Mouse (Mus musculus) testis, postnatal 14 days (tissue): ENCODE data around the gene Cfap44.
"Not testable (repeated sequence)": the region's sequence is repeated elsewhere in the genome, so short reads cannot be mapped to it uniquely, and the experiment has no call there.

Source experiments
- DNase-seq: peaks from one replicate; pipeline ENCODE4 v3.0.0; 2021; ENCODE audit warnings: low spot score

The Cfap44 gene

DNA sequence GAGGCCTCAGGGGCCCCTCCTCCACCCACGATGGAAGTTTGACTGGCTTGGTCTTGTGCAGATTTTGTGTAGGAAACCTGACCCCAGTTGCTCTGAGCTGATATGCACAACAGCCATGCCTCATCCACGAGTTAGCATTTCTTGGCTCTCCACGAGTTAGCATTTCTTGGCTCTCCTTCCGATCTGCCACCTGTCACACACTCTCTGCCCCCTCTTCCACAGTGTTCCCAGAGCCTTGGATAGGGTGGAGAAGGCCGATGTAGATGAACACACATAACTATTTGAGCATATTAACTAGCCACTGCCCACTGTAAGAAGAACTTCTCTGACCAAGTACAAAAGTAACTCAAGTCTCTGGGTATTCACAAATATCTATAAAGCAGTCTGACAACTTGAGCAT is 33.9 kb downstream of the Cfap44 start:
- no peak for DNase-seq

DNA sequence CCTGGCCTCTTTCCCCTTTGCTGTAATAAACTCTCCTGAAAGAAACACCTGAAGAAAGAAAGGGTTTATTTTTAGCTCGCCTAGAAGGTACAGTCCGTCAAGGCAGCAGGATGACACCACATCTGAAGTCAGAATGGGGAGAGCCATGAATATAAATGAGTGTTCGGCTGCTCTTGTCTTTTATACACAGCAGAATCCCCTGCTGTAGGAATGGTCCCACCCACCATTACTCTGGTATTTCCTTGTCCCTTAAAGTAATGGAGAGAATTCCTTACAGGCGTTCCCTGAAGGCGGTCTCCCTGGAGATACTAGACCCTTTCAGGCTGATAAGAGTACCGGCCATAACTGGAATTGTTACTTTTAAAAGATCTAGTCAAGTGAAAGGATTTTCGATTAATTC is 35.4 kb downstream of the Cfap44 start:
- no peak for DNase-seq

DNA sequence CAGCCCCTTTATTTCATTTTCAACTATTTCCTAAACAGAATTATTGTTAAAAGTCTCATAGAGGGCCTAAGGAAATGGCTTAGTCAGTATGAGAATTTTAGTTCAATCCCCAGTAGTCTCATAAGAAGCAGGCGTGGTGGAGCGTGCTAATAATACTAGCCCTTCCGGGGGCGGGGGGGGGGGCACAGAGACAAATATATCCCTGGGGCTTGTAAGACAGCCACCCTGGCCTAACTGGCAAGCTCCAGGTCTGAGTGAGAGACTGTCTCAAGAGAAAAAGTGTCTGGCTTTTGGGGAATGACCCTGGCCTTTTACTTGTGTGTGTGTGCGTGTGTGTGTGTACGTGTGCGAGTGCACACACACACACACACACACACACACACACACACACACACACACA is 40.3 kb downstream of the Cfap44 start:
- DNase-seq, result no peak

DNA sequence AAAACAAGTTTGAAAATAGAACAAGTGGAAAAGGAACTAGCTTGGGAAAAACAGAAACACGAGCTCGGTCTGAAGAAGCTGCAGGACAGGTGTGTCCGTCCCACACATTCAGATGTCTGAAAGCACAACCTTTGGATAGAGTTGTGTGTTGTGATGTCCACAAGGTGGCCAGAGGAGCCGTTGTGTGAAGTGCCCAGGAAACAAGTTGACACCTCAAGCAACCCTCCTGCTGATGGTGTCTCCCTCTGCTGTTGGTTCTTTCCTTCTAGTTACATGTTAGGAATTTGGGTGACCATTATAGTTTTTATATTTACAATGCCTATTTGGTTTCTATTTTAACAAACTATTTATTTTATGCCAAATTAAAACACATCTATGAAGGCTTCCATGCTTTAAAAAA is 40.9 kb downstream of the Cfap44 start:
- no peak for DNase-seq

DNA sequence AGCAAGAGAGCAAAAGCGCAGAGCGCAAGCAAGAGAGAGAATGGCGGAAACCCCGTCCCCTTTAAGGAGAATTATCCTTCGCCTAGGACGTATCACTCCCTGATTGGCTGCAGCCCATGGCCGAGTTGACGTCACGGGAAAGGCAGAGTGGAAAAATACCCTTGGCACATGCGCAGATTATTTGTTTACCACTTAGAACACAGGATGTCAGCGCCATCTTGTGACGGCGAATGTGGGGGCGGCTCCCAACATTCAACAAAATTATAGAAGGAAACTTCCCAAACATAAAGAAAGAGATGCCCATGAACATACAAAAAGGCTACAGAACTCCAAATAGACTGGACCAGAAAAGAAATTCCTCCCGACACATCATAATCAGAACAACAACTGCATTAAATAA is 47.3 kb downstream of the Cfap44 start:
- DNase-seq, result not testable (repeated sequence)

DNA sequence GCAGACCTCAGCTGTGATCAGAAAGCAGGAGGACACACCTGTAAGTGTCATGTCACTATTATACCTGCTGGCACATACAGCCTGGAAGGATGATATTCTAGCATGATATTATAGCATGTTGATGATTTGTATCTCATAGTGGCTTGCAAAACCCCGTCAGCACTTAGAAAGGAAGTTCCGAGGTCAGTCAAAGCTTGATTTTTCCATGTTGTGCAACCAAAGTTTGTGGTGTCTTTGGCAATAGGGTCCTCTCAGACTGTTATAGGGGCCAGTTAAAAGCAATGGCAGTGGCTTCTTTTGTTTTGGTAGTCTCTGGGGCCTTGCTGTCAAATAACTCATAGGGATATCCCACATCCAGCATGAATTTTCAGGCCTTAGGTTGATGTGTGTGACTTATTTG is 63.3 kb downstream of the Cfap44 start:
- no peak for DNase-seq

DNA sequence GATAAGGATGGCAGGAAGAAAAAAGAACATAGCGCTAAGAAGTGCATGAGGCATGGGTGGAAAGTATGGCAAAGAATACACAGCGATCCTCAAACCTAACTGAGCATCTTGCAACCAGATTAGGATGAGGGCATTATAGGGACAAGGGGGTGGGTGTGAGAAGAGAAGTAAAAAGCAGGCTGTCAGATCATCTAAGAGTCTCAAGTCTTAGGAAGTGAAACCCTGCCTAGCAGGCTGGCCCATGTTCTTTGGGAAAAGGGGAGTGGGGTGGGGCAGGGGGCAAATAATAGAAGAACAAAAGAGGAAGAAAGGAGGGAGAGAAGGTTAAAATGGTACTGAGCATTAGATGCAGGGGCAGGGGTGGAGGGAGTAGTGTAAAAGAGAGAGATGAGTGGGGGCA is 64.2 kb downstream of the Cfap44 start:
- DNase-seq, result no peak

DNA sequence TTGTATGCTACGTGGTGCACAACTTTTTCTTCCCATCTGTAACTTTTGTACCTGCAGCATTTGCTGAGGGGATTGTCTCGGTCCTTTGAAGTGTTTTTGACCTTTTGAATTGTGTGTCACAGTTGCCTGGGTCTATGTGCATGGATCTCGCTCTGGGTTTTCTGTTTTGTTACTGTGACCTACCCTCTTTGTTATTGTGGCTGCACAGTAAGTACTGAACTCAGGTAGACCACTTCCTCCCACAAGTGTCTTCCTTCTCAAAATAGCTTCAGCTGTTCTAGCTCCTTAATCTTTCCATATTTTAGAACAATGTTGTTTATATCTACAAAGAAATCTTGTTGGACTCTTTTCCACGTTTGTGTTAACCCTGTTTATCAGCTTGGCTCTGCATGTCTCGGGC is 66.3 kb downstream of the Cfap44 start:
- DNase-seq, result no peak

DNA sequence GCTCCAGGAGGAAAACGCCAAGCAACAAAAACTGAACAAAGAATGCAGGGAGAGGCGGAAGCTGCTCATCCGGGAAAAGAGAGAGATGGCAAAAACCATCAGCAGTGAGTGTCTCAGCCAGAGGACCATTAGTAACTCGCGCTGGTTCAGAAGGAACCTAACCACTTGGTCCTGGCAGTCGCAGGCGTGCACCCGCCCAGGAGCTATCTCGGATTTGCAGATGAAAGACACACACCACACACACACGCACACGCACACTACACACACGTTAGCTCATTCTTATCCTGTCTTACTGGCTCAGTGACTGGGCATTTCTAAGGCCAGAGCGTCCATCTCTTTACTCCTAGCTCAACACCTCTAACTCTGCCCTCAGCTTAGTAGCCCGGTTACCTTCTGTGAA is 80.7 kb downstream of the Cfap44 start:
- DNase-seq, result no peak

DNA sequence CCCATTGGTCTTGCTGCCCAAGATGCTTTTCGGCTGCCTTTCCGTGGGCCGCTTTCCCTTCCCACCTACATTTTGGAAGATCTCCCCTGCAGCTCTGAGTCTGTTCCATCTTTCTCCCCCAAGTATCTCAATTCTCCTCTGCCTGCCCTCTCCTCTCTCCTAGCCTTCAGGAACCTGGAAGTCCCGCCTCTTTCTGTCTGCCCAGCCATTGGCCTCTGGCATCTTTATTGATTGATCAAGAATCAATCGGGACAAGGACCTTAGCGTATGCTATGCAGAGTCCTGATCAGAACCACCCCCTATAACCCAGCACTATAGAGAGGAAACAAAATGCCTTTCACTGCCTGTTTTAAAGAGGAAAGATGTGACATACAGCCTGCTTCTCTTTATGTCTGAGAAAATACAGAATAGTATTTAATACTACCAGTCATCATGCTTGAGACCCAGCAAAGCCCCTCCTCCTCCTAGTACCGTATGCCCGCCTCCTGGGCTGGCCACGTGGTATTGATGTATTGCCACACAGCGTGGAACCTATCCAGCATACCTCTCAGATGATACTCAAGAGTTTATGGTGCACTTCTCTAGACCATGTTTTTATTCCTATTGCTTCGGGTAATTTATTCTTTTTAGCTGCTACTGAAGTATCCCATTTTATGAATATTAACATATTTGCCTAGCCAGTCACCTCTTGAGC is 81.2 kb downstream of the Cfap44 start:
- no peak for DNase-seq

DNA sequence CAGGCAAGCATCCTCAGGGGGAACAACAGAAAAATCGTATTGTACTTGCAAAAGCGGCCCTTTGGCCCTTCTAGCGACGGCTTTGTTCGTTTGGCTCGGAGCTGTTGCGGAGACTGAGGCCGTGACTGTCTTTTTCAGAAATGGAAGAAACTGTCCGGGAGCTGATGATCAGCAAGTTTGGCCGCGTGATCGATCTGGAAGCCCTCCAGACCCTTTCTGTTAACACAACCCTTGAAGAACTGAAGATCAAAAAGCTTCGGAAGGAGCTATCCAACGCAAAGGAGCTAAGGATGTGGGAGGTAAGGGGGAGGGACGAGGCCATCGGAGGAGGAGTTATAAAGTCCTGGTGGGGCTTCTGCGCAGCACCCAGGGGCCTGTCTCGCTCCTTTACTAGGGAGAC is 84.2 kb downstream of the Cfap44 start:
- DNase-seq, result no peak

DNA sequence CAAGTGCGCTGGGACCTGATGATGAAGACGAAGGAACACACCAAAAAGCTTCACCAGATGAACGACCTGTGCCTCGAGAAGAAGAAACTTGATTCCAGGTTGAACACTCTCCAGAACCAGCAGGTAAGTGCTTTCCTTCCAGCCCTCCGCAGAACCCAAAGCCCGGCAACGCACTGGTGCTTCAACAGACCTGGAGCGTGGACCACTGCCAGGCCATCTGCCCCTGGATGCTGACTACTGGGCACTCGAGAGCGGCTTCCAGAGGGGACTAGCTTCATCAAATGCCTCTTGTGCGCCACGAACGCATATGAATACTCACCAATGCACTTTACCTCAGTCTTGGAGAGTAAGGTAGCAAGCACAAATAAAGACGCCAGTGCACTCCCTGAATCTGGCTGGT is 85.3 kb downstream of the Cfap44 start:
- no peak for DNase-seq

DNA sequence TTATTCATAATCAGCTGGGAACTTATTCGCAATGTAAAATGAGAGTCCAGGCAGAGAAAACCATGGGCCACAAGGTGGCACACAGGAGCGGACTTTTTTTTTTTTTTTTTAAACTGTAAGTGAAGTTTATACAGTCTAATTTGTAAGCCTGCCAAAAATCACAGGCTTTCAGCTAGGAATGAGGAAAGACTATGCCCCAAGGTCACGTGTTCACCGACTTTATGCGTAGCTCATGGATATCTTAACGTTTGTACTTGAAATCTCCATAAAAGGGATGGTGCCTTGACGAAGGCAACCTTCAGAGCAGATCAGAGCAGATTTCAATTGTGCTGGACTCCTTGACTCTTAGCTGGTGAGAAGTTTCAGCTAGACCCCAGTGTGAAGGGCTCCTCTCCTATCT is 86.0 kb downstream of the Cfap44 start:
- no peak for DNase-seq

DNA sequence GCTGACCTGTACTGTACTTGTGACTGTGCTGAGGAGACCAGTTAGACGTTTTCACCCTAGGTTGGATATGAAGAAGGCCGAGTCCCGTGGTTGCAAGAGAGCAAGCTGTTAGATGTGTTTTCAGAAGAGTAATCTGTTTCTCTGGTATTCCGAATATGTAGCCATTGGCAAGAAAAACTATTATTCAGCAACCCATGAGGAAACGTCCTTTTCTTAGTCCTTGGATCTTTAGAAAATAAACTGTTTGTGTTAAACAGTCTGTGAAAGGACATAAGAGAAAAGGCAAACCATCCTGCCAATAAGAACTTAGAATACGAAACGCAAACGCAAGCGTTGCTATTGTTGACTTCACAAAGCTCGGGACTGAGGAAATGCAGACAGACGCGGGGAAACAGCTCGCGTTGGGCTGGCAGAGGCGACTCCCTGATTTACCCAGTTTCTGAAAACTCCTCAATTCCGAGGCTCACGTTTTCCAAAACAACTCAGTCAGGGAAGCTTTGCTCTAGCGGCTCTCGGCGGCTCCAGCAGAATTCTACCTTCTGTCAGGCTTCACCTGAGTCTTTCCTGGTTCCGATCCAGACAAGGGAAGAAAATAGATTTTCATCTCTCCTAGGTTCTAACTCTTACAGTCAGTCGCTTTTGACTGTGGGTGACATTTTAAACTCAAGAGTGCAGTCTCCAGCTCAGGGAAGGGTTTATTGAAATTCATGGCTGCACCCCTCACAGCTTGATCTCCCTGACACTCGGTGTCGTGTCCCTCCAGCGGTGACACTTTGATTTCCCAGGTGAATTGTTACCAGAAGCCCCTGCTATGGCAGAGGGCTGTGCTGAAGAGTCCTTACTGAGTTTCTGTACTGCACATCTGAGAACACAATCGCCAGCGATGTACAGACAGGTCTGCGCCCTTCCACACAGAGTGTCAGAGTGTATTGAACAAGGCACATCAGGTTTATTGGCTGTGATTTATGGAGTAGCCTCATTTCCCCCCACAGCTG is 87.3 kb downstream of the Cfap44 start:
- no peak for DNase-seq

DNA sequence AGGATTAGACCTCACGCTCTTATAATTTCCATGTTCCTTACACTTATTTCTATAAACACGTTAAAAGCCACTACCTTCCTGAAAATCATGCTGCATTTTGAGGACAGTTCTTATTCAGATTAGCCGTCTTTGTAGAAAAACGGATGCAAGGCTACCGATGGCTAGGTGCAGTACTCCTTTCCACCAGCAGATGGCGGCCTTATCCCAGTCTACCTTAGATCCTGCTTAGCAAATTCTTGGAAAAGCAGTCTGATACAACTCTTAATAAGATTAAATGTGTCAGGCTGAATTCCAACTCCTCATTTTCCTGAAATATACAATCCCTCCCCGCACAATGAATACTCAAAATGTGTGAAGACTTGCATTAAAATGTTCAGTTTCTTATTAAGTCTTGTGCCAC is 89.5 kb downstream of the Cfap44 start:
- peak; percentile 46 for DNase-seq

DNA sequence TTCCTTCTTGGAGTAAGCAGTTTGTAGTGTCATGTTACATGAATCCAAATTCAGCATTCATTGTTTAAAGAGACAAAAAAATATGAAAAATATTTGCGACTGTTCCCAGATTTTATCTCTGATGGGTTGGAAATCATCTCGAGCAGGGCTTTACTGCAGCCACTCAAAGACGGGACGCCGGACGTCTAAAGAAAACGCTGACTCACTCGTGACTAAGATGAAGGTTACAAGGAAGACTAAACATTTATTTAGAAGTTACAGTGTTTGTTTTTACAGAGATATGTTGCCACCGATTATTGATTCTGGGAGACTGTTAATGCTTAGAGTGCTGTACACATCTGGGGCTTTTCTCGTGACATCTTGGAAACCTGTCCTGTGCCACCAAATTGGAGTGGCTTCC is 90.2 kb downstream of the Cfap44 start:
- no peak for DNase-seq

DNA sequence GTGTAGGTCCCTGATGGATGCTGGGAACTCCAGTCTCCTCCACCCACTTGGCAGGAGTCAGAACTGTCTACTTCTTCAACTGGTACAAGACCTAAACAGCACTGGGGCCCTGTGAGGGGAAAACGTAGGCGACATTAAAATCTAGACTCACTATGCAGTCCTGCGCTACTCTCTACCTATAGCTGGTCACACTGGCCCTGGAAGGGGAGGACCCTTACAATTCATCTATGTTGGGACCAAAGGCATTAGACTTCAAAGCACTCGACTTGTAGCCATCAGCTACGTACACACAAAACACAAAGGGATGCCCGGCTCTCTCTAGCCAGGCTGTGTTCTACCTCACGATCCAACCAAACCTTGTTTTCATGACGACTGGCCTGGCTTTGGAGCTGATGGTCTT is 91.1 kb downstream of the Cfap44 start:
- no peak for DNase-seq

DNA sequence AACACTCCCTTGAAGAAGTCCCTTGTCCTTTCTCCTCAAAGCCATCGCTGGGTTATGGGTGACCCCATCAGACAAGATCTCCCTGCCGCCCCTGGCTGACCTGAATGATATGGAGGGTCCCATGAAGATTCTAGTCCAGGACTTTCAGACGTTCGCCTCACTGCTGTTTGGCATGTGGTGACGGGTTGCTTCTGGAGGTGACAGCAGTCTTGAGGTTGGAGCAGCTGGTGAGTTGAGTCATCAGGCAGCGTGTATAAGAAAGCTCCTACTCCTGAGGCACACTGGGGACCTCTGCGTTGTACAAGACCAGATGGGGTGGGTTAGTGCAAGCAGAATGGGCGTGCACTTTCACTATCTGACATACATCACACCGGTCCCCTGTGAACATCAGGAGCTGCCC is 92.0 kb downstream of the Cfap44 start:
- no peak for DNase-seq

DNA sequence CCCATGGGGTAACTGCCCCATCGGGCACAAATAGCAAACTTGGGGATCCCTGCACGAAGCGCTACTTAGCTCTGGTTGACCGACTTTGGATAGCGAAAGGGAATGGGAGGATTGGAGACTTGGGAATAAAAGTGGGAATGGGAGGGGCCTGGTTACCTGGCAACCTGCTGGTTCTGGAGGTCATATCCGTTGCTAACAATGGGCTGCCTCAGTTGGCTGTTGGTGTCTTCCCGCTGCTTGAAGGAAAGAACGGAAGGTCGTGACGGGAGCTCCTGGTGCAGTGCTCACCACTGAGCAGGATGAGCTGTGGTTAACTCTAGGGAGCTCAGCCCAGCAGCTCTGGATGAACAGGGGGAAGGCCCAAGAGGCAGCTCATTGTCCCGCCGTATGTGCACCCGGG is 92.6 kb downstream of the Cfap44 start:
- DNase-seq, result no peak

DNA sequence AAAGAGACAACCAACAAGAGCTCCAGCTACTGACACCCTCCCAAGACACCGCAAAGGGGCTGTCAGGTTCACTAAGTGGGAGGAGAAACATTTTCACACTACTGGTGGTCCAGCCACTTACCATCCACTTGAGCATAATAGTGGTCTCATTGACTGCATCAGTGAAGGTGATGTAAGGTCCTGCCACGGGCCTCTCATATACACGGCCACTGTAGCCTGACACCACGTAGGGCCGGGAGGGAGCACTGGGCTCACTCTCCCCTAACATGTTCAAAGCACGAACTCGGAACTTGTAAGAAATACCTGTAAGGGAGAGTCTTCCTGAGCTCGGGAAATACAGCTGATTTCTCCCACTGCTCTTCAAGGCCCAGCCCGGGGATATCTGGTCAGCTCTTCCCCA is 96.5 kb downstream of the Cfap44 start:
- DNase-seq, result no peak

DNA sequence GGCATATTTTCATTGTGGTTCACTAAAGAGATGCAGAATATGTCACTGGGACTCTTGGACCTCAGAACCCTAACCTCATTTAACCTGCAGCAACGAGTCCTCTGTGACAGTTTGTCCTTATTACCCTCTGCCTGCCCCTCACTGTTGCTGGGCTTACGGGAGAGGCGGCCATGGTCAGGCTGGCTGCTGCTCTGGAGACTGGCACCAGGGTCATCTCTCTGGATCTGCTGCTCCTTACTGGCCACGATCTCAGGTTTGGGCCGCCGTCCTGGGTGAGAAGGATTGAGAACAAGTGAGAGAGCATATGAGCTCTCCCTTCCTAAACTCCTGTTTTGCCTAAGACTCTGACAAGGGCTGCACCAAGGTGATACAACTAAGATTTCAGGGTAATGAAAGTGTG is 97.6 kb downstream of the Cfap44 start:
- DNase-seq, result no peak

DNA sequence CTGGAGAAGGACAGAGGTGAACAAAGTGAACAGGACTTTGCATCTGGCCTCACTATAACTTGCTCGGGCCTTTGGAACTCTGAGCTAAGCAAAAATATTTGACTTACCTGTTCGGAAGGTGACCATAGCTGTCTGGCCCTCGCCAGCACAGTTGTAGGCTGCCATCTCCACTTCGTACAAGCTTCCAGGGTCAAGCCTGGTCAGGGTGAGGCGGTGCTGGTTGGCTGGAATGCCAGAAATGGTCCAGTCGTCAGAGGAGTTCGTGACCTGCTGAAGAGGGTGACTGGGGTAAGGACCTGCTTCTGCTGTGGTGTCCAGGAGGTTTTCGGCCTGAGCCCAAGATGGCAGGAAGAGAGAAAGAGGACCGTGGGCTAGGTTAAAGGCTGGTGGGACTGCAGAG is 98.1 kb downstream of the Cfap44 start:
- no peak for DNase-seq

DNA sequence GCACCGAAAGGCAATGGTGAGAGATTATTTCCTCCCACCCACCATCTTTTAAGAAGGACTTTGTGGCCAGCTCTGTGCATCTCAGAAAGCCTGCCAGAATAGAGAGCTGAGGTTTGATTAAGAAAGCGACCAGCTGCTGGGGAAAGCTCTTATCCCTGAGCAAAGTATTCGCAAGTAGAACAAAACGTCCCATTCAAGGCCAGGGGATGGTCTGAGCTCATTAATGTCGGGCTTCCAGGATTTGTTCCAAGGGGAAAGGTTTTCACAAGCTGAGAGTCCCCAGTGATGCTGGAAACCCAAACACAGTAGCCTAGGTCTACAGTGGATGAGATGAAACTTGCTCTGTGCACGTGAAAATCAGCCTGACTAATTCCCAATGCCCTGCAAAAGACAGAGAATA is 99.3 kb downstream of the Cfap44 start:
- peak; percentile 73 for DNase-seq
